Mouse (Mus musculus): Measurements from ENCODE around the gene Iffo1. TPM values are rescaled to one million over a fixed set of nuclear protein-coding genes. Genes with fewer than 3 reads are reported as not detected.

Iffo1 gene
- polyA plus RNA-seq, 1 experiment = 90.4 TPM

DNA sequence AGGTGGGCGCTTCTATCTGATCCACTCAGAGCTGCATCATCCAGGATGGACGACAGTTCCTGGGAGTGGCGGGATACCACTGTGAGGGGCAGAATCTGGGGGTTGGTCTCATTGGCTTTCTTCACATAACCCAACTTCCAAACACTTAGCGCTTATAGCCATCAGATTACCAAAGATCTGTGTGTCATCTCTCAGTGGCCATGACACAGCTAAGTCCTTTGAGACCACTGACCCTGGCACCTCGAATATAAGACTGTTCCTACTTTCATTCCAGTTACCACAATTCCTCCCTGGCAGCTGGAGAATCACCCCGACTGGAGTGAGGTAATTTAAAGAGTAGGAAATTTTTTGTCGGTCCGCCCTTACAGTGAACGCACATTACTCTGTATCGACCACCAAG, 41.2 kb downstream of the Iffo1 start:
- TF ChIP-seq POLR2A (IDR thresholded peaks at IDR 0.05; ENCODE audit: control insufficient read depth, extremely low read depth, insufficient read depth, low read length, poor library complexity) (no peak), CTCF (IDR thresholded peaks at IDR 0.05; ENCODE audit: borderline replicate concordance, control insufficient read depth, extremely low read depth, insufficient read depth, low read length, poor library complexity) (no peak)
- Histone ChIP-seq H3K27ac (ENCODE audit: control insufficient read depth, insufficient read depth, low read length) (no peak overlapping the region), H3K4me3 (ENCODE audit: control insufficient read depth, insufficient read depth, low read length) (no peak overlapping the region), H3K27me3 (ENCODE audit: control insufficient read depth, insufficient read depth, low read length) (no peaks in the 10 kb centered on the region), H3K36me3 (ENCODE audit: control insufficient read depth, insufficient read depth, low read length) (peaks cover 65% of the 10 kb centered on the region), H3K4me1 (replicated peaks; ENCODE audit: control insufficient read depth, insufficient read depth, low read length) (no peaks in the 10 kb centered on the region)
- WGBS = 95% methylated on average over 10 of the region's 10 CpGs
- no peak for DNase-seq

DNA sequence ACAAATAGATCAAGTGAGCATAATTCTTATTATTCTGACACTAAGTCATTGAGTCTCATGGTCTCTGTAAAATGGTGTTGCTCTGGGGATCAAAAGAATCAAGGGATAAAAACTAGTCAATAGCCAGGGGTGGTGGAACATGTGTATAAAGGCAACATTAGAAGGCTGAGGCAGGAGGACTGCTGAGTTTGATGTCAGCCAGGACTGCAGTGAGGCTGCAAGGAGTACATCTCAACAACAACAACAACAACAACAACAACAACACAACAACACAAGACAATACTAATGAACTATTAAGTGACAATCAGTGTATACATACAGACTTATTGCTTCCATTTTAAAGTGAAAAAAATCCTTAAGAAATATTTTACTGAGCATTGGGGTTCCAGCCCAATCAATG, 45.8 kb downstream of the Iffo1 start:
- no peak for DNase-seq
- Histone ChIP-seq H3K27ac (ENCODE audit: control insufficient read depth, insufficient read depth, low read length) (no peak overlapping the region), H3K27me3 (ENCODE audit: control insufficient read depth, insufficient read depth, low read length) (no peaks in the 10 kb centered on the region), H3K4me3 (ENCODE audit: control insufficient read depth, insufficient read depth, low read length) (no peak overlapping the region), H3K36me3 (ENCODE audit: control insufficient read depth, insufficient read depth, low read length) (peaks cover 24% of the 10 kb centered on the region), H3K4me1 (replicated peaks; ENCODE audit: control insufficient read depth, insufficient read depth, low read length) (peaks cover 2% of the 10 kb centered on the region)
- TF ChIP-seq POLR2A (IDR thresholded peaks at IDR 0.05; ENCODE audit: control insufficient read depth, extremely low read depth, insufficient read depth, low read length, poor library complexity) (no peak), CTCF (IDR thresholded peaks at IDR 0.05; ENCODE audit: borderline replicate concordance, control insufficient read depth, extremely low read depth, insufficient read depth, low read length, poor library complexity) (no peak)

DNA sequence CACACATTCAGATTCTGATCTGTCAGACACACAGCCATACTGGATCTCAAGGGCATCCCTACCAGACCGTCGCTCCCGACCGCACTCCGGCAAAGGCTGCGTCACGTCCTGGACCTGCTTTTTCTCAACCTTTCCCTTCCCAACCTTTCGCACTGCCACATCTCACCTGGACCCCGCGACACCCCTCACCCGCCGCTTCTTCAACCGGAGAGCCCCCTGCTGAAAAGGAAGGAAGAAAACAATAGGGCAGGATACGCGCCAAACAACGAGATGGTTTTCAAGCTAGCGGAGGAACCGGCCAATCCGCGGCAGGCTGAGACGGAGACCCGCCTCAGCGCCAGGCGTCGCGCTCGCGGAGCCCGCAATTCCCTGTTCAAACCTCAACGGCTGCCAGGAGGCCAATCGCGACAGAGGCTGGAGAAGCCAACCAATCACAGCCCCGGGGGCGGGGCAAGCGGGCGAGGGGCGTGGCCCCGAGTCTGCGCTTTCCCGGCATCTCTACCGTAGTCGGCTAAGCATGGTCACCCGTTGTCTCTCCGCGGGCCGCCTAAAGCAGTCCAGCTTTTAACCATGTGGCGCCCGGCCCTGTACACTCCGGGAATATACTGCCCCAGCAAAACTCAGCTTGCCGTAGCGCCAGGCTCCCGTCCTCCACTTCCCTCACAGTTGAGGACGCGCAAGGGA, 46.4 kb downstream of the Iffo1 start, which contains the start of the genes Ncapd2 and Mrpl51:
Gene Ncapd2, minus strand, starts transcription at position 370 of the 684 bp plus-strand sequence.
Gene Mrpl51, plus strand, starts transcription at position 470 of the 684 bp plus-strand sequence.
- H3K4me3 ChIP-seq (ENCODE audit: control insufficient read depth, insufficient read depth, low read length) = peak within 1 kb of the TSS; percentile 86
- peaks cover 2% of the 10 kb centered on the region for H3K4me1 ChIP-seq (replicated peaks; ENCODE audit: control insufficient read depth, insufficient read depth, low read length)
- peak within 1 kb of the TSS; percentile 86 for H3K27ac ChIP-seq (ENCODE audit: control insufficient read depth, insufficient read depth, low read length)
- DNase-seq = peak; percentile 96
- H3K36me3 ChIP-seq (ENCODE audit: control insufficient read depth, insufficient read depth, low read length) = peaks cover 17% of the 10 kb centered on the region
- H3K27me3 ChIP-seq (ENCODE audit: control insufficient read depth, insufficient read depth, low read length) = no peaks in the 10 kb centered on the region
- TF ChIP-seq POLR2A (IDR thresholded peaks at IDR 0.05; ENCODE audit: control insufficient read depth, extremely low read depth, insufficient read depth, low read length, poor library complexity) (0 out of 2 replicates have a peak, but pooled peaks have one; percentile 19), CTCF (IDR thresholded peaks at IDR 0.05; ENCODE audit: borderline replicate concordance, control insufficient read depth, extremely low read depth, insufficient read depth, low read length, poor library complexity) (peak; percentile 57; the same call in 1 of the 2 replicates)
- under 1% methylated on average over 54 of the region's 54 CpGs for WGBS

DNA sequence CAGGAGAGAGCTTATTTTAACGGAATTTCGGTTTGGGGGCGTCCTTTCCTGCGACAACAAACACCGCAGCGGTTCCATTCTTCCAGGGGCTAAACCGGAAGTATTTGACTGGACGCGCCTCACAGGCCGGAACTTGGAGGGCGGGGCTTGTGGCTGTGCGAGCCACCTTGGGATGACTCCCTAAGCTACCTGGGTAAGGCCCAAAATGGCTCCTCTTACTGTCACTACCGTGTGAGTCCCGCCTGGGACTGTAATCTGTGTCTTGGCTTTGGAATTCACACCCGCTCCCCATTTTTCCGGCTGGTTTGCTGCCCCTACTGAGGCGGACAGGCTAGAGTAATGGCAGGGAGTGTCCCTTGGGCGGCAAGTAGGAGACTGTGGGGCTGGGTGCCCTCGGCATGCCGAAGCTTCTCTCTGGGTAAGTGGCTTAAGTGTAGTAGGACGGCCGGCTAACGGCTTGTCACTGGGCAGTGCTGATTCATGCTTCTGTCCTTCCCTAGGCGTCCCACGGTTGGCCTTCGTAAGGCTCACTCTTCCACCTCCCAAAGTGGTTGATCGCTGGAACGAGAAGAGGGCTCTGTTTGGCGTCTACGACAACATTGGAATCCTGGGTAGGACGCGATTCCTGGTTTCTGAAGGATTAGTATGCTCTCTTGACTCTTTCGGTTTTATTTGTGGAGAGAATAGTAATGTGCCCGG, 47.1 kb downstream of the Iffo1 start:
- peak overlapping the region; percentile 86 for H3K4me3 ChIP-seq (ENCODE audit: control insufficient read depth, insufficient read depth, low read length)
- WGBS = under 1% methylated on average over 34 of the region's 34 CpGs
- H3K4me1 ChIP-seq (replicated peaks; ENCODE audit: control insufficient read depth, insufficient read depth, low read length) = peaks cover 2% of the 10 kb centered on the region

DNA sequence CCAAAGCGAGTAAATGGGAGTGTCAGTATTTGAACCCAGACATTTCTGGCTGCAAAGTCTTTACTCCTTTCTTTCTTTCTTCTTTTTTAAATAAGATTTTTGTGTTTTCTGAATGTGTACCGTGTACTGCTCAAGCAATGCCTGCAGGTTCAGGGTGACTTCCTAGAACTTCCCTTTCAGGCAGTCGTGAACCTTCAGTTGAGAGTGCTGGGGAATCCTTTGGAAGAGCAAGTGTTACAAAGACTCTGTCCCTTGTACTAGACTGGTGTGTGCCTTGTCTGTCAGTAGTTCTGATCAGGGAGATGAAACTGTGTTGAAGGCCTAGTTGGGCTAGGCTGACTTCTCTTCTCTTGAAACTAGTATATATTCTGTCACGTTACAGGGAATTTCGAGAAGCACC, 47.8 kb downstream of the Iffo1 start:
- H3K27me3 ChIP-seq (ENCODE audit: control insufficient read depth, insufficient read depth, low read length) = no peaks in the 10 kb centered on the region
- H3K4me1 ChIP-seq (replicated peaks; ENCODE audit: control insufficient read depth, insufficient read depth, low read length) = peaks cover 2% of the 10 kb centered on the region
- peak overlapping the region; percentile 86; the same call in 1 of the 2 replicates for H3K27ac ChIP-seq (ENCODE audit: control insufficient read depth, insufficient read depth, low read length)
- H3K36me3 ChIP-seq (ENCODE audit: control insufficient read depth, insufficient read depth, low read length) = peaks cover 8% of the 10 kb centered on the region; the same call in 1 of the 2 replicates
- WGBS = 29% methylated on average over 5 of the region's 5 CpGs
- H3K4me3 ChIP-seq (ENCODE audit: control insufficient read depth, insufficient read depth, low read length) = peak overlapping the region; percentile 86
- TF ChIP-seq CTCF (IDR thresholded peaks at IDR 0.05; ENCODE audit: borderline replicate concordance, control insufficient read depth, extremely low read depth, insufficient read depth, low read length, poor library complexity) (no peak), POLR2A (IDR thresholded peaks at IDR 0.05; ENCODE audit: control insufficient read depth, extremely low read depth, insufficient read depth, low read length, poor library complexity) (no peak)
- DNase-seq = no peak

More for the DNA sequence above, 47.1 kb downstream of the Iffo1 start:
- Histone ChIP-seq H3K36me3 (ENCODE audit: control insufficient read depth, insufficient read depth, low read length) (peaks cover 10% of the 10 kb centered on the region), H3K27ac (ENCODE audit: control insufficient read depth, insufficient read depth, low read length) (peak overlapping the region; percentile 86), H3K27me3 (ENCODE audit: control insufficient read depth, insufficient read depth, low read length) (no peaks in the 10 kb centered on the region)
- peak; percentile 87 for DNase-seq
- no peak for TF ChIP-seq CTCF (IDR thresholded peaks at IDR 0.05; ENCODE audit: borderline replicate concordance, control insufficient read depth, extremely low read depth, insufficient read depth, low read length, poor library complexity)
- TF ChIP-seq POLR2A (IDR thresholded peaks at IDR 0.05; ENCODE audit: control insufficient read depth, extremely low read depth, insufficient read depth, low read length, poor library complexity) = no peak; the same call in 1 of the 2 replicates

DNA sequence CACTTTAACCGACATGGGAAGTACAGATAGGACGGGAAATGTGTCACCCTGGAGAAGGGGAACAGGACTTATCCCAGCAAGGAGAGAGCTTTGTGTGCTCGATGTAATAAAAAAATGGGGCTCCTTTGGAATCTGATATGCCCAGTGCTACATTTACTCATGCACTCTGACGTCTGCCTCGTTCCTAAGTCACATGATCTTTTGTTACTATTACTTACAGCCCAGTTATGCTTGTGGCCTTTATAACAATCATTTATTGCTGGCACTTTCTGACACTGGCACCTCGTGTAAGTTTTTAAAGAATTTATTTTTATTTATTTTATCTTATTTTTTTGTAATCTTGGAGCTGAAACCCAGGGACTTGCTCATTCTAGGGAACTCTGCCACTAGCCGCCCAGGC, 48.3 kb downstream of the Iffo1 start:
- no peak for DNase-seq
- H3K4me3 ChIP-seq (ENCODE audit: control insufficient read depth, insufficient read depth, low read length) = no peak overlapping the region
- 82% methylated on average over 7 of the region's 7 CpGs for WGBS
- TF ChIP-seq POLR2A (IDR thresholded peaks at IDR 0.05; ENCODE audit: control insufficient read depth, extremely low read depth, insufficient read depth, low read length, poor library complexity) (no peak), CTCF (IDR thresholded peaks at IDR 0.05; ENCODE audit: borderline replicate concordance, control insufficient read depth, extremely low read depth, insufficient read depth, low read length, poor library complexity) (no peak)
- H3K27ac ChIP-seq (ENCODE audit: control insufficient read depth, insufficient read depth, low read length) = no peak overlapping the region
- peaks cover 5% of the 10 kb centered on the region; the same call in 1 of the 2 replicates for H3K36me3 ChIP-seq (ENCODE audit: control insufficient read depth, insufficient read depth, low read length)
- H3K27me3 ChIP-seq (ENCODE audit: control insufficient read depth, insufficient read depth, low read length) = no peaks in the 10 kb centered on the region
- peaks cover 2% of the 10 kb centered on the region for H3K4me1 ChIP-seq (replicated peaks; ENCODE audit: control insufficient read depth, insufficient read depth, low read length)

Measured in thymus, adult 2 months (tissue).